Mouse (Mus musculus) cortical plate, adult 2 months (tissue): ENCODE results near the gene Pdgfb. TPM values are rescaled to one million over a fixed set of nuclear protein-coding genes. Genes with fewer than 3 reads are reported as not detected.

Source experiments
- H3K27ac ChIP-seq: fragments of 200-500 bp; 2 replicates; pipeline ENCODE4 v1.5.1; 2012; ENCODE audit warnings: low read length, control low read depth, inconsistent platforms; ENCODE audit not compliant: insufficient read depth
- H3K4me1 ChIP-seq: fragments of 200-500 bp; 2 replicates; pipeline ENCODE4 v1.6.1; 2011; ENCODE audit warnings: low read length; ENCODE audit not compliant: control insufficient read depth, insufficient read depth
- H3K4me3 ChIP-seq: fragments of 200-500 bp; 2 replicates; pipeline ENCODE4 v1.5.1; 2011; ENCODE audit warnings: mild to moderate bottlenecking, low read length, control low read depth; ENCODE audit not compliant: insufficient read depth
- CTCF ChIP-seq: fragments of 200-500 bp; IDR thresholded peaks from 2 replicates; pipeline ENCODE4 v1.5.1; 2011; ENCODE audit warnings: mild to moderate bottlenecking, control low read depth, low read length; ENCODE audit not compliant: insufficient read depth; ENCODE audit errors: extremely low read depth
- POLR2A ChIP-seq: fragments of 200-500 bp; IDR thresholded peaks from 2 replicates; pipeline ENCODE4 v1.6.1; 2011; ENCODE audit warnings: mild to moderate bottlenecking, low read length, control low read depth; ENCODE audit not compliant: insufficient read depth; ENCODE audit errors: extremely low read depth
- polyA plus RNA-seq: library from polyadenylated mRNA; depleted of rRNA; stranded (reverse); fragments of >200 nt; gene quantifications from 2 replicates; pipeline ENCODE4 v1.2.3, GENCODE M21; 2012

Pdgfb gene
- polyA plus RNA-seq, 1 experiment = 32.2 TPM

DNA sequence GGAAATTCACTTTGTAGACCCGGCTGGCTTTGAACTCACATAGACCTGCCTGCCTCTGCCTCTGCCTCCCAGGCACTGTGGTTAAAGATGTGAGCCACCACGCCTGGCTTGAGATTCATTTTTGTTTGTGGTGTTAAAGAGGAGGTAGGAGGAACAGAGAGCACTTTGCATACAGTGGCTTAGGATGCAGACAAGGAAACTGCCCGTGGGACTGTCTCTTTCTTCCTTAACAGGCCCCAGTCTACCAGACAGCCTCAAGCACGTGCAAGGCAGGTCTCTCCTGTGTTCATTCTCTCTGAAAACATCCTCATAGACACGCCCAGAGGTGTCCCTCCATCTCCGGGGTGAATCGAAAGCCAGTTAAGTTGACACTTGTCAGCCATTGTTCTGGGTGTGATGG is 19.6 kb upstream of the Pdgfb start:
- Histone ChIP-seq H3K4me1 (no peaks in the 10 kb centered on the region), H3K4me3 (no peak overlapping the region), H3K27ac (no peak overlapping the region)
- TF ChIP-seq CTCF = no peak
- TF ChIP-seq POLR2A = no peak

DNA sequence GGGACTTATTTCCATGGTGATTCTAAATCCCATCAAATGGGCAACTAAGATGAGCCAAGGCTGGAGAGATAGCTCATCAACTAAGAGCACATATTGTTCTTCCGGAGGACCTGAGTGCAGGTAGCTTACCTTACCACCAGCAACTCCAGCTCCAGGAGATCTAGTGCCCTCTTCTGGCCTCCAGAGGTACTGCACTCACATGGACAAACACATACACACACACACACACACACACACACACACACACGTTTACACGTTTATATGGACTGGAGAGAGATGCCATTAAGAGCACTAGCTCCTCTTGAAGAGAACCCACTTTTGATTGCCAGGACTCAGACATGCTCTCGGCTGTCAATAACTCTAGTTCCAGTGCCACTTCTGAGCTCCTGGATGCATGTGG is 16.4 kb upstream of the Pdgfb start:
- no peak overlapping the region for H3K4me3 ChIP-seq
- TF ChIP-seq POLR2A = no peak
- peak; percentile 21; the same call in 1 of the 2 replicates for TF ChIP-seq CTCF
- H3K4me1 ChIP-seq = no peaks in the 10 kb centered on the region
- H3K27ac ChIP-seq = no peak overlapping the region

DNA sequence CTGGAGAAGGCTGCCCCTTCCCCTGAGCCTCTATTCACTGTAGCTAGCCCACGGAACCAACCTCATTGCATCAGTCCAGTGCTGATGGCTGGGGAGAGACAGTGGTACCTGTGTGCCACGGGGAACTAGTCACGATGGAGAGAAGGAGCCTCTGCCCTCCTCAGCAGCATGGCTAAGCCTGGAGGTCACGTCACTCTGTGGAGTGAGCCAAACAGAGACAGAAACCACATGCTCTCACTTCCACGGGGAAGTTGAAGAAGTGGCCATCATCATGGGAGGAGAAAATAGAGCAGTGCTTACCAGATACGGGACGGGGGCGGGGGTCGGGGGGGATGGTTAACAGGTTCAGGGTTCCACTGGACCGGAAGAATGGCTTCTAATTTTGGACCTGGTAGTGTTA is 15.6 kb upstream of the Pdgfb start:
- Histone ChIP-seq H3K4me3 (no peak overlapping the region), H3K27ac (no peak overlapping the region), H3K4me1 (no peaks in the 10 kb centered on the region)
- TF ChIP-seq CTCF (no peak), POLR2A (no peak)

DNA sequence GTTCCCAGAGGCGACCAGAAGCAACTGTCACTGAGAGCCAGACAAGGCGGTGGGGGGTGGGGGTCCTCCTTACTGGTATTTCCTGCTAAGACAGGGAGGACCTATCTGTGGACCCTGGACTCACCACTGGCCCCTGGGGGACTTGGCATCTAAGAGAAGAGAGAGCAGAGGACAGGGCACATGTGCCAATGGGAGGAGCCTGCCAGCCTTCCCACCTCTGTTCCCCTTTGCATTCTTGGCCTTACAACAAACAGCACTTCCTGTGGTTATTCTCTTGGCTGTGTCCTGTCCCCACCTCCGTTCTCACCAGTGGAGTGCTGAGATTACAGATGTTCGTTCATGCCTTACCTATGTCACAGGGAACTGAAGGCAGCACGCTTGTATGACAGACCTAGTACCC is 14.1 kb upstream of the Pdgfb start:
- no peak for TF ChIP-seq POLR2A
- no peak for TF ChIP-seq CTCF
- Histone ChIP-seq H3K27ac (no peak overlapping the region), H3K4me3 (no peak overlapping the region), H3K4me1 (peaks cover 8% of the 10 kb centered on the region)

DNA sequence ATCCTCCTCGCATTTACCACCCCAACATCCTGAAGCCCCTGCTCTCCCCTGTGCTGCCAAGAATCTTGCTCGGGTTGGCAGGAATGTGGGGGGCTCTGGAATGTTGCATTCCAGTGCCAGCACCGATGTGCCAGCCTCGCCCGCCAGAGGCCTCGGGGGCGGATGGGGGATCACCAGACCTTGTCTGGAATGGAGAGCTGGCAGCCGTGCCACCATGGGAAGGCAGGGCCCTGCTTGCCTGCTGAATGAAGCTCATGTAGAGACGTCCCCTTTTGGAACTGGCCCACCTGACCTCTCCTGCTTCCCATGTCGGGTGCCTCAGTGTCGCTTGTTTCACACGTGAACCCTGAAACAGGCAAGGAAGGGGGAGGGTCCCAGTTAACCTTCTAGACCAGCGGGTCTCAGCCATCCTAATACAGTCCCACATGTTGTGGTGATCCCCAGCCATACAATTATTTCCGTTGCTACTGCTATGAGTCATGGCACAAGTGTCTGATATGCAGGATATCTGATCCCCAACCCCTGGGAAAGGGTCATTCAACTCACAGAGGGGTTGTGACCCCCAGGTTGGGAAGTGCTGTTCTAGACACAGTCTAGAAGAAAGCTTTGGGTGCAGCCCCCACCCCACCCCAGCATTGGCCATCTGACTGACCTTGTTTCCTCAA is 12.0 kb upstream of the Pdgfb start:
- no peak for TF ChIP-seq POLR2A
- TF ChIP-seq CTCF = no peak
- Histone ChIP-seq H3K27ac (no peak overlapping the region), H3K4me1 (peaks cover 8% of the 10 kb centered on the region), H3K4me3 (no peak overlapping the region)

DNA sequence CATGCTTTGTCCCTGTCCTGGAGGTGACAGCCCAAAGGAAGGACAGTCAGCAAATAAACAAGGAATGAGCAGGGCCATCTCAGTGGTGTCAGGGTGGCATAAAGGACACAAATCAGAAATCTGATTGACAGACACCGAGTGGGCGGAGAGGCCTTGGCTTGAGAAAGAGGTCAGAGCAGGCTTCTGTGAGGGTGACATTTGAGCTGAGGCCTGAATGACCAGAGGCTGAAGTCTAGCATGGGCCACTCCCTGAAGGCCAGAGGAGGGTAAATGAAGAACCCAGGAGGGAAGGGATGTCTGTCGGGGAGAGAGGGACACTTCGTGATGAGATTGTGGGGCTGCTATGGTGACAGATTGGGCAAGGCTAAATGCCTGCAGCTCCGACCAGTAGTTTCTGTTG is 11.3 kb upstream of the Pdgfb start:
- H3K4me1 ChIP-seq = peaks cover 8% of the 10 kb centered on the region
- no peak overlapping the region for H3K27ac ChIP-seq
- TF ChIP-seq POLR2A = no peak
- no peak for TF ChIP-seq CTCF
- no peak overlapping the region for H3K4me3 ChIP-seq

DNA sequence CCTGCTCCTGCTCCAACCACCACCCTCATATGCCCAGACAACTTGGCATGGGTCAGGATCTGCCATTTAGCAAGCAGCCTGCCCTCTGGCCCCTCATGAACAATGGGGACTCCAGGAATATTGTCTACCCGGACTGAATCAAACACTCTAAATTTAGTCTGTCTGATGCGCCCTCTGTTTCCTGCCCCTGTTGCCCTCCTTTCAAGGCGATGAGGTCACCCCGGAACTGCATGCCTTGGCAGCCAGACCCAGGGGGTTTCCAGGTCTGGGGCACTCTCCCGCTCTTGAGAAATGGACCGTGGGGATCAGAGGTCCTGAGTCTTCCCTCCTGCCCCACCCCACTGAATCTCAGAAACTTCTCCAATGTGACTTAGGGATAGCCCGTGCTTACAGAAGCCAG is 10.8 kb upstream of the Pdgfb start:
- Histone ChIP-seq H3K27ac (no peak overlapping the region), H3K4me1 (peaks cover 8% of the 10 kb centered on the region), H3K4me3 (no peak overlapping the region)
- TF ChIP-seq POLR2A (no peak), CTCF (no peak)

DNA sequence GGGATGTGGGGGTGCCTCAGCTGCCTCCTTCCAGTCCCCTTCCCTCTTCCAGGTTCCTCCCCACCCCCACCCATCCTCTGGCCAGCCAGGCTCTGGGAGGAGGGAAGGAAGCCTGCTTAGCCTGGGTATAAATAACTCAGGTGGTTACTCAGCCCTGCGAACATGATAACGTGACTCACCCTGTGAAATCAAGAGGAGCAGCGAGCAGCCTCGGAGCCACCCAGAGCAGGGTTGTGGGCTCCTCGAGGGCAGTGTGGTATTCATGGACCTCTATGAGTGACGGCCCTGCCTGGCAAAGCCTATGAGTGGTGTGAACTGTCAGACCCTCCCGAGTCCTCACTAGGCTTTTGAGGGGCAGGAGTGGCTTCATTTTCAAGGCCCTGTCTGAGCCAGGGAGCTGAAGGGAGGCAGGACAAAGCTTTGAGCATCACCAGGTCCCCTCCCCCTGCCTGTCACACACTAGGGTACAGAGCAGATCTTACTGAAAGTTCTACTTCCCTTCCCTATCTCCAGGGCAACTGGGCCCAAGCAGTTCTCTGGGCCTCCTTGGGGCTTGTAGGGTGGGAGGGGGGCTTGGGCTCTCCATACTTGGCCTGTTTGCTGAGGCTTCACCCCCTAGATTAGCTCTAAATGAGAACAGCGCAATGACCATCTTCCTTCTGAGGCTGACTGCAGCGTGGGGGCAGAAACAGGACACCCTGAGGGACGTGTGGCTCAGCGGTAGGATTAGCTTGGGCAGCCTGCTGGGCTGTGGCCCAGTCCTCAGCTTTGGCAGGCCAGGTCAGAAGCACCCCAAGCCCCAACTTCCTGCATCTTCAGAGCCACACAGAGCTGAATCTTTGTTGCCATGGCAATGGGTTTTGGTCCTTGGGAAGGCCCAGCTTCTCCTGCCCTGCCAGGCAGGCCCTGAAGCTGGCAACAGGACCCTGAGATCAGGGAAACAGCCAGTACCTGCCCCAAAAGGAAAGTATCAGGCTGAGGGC is 9.8 kb upstream of the Pdgfb start:
- no peak overlapping the region for H3K4me3 ChIP-seq
- H3K27ac ChIP-seq = no peak overlapping the region
- TF ChIP-seq CTCF (no peak), POLR2A (0 out of 2 replicates have a peak, but pooled peaks have one; percentile 10)
- peaks cover 10% of the 10 kb centered on the region for H3K4me1 ChIP-seq

DNA sequence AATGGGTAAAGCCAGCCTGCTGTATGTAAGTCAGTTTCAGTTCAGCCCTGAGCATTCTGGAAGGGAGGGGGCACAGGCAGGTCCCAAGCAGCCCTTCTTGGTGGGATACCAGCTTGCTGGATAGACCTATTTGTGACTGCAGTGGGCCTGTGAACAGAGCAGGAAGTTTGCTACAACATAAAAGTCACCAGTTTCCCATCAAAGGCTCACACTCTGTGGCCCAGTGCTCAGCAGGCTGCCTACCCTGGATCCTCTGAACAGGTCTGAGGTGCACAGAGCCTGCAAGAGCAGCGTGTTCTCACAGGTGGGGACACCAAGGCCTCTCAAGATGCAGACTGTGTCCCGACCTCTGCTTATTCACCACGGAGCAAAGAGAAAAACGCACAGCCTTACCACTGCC is 5.7 kb upstream of the Pdgfb start:
- Histone ChIP-seq H3K4me3 (no peak overlapping the region), H3K4me1 (peaks cover 10% of the 10 kb centered on the region), H3K27ac (0 out of 2 replicates have a peak overlapping the region, but pooled peaks have one; percentile 4)
- no peak for TF ChIP-seq CTCF
- no peak for TF ChIP-seq POLR2A
